Mouse (Mus musculus) kidney, adult 9 months (tissue): Measurements from ENCODE around the gene BC117090.
"Not testable (repeated sequence)": the region's sequence is repeated elsewhere in the genome, so short reads cannot be mapped to it uniquely, and the experiment has no call there.

Experiments used
- DNase-seq: peaks from one replicate; pipeline ENCODE4 v3.0.0; 2022

Gene BC117090

GRCm38 (mm10) chr16:36334232-36334631 is at the start of gene BC117090:
TSS of gene BC117090 (minus strand) at chr16:36334332.
- no peak for DNase-seq

GRCm38 (mm10) chr16:36367648-36368047 is 33.5 kb upstream of the BC117090 start, which contains the start of gene BC100530:
TSS of gene BC100530 (minus strand) at chr16:36367748.
- DNase-seq: not testable (repeated sequence)

- DNase-seq: no peak
Observed at GRCm38 (mm10) chr16:36337171-36337570, 3.0 kb upstream of the BC117090 start.

GRCm38 (mm10) chr16:36319286-36319685 is 14.8 kb downstream of the BC117090 start:
- peak; percentile 64 for DNase-seq

- DNase-seq: not testable (repeated sequence)
Observed at GRCm38 (mm10) chr16:36316111-36316510, 18.0 kb downstream of the BC117090 start.

- DNase-seq: no peak
Observed at GRCm38 (mm10) chr16:36307631-36308030, 26.5 kb downstream of the BC117090 start.

- no peak for DNase-seq
Observed at GRCm38 (mm10) chr16:36289140-36289539, 45.0 kb downstream of the BC117090 start.

- DNase-seq: not testable (repeated sequence)
Observed at GRCm38 (mm10) chr16:36276796-36277195, 57.3 kb downstream of the BC117090 start, which contains the start of gene Stfa1. TSS of gene Stfa1 (plus strand) at chr16:36276951.
